Mouse (Mus musculus): Measurements from ENCODE around the gene Tk1. TPM values are rescaled to one million over a fixed set of nuclear protein-coding genes. Genes with fewer than 3 reads are reported as not detected.

Tk1 gene
- polyA plus RNA-seq, 1 experiment from 2014 or later, result 120 TPM

- peaks cover 49% of the 10 kb centered on the region for H3K36me3 ChIP-seq (ENCODE audit: control insufficient read depth, insufficient read depth)
- H3K4me1 ChIP-seq (ENCODE audit: control insufficient read depth, low read depth, low read length), result peaks cover 39% of the 10 kb centered on the region
- H3K27me3 ChIP-seq (ENCODE audit: control insufficient read depth, insufficient read depth, low read depth, low read length), result no peaks in the 10 kb centered on the region
- peak within 1 kb of the TSS; percentile 83 for H3K27ac ChIP-seq (ENCODE audit: low read length)
- H3K4me3 ChIP-seq (ENCODE audit: low read depth, low read length), result peak within 1 kb of the TSS; percentile 84
- ATAC-seq (ENCODE audit: low read depth), result peak; percentile 78
- no peaks in the 10 kb centered on the region for H3K9me3 ChIP-seq (replicated peaks; ENCODE audit: control insufficient read depth, low read length)
- H3K9ac ChIP-seq (ENCODE audit: low read depth, low read length), result peak within 1 kb of the TSS; percentile 92
- peak within 1 kb of the TSS; percentile 92 for H3K4me2 ChIP-seq (ENCODE audit: low read depth, low read length)
- under 1% methylated on average over 75 of the region's 75 CpGs for WGBS (ENCODE audit: insufficient replicate concordance)
These were observed 16.2 kb downstream of the Tk1 start, which contains the start of the genes Gm20708 and Syngr2 for GRCm38 (mm10) chr11:117809407-117810311. Gene Gm20708, plus strand, starts transcription at chr11:117809668. Gene Syngr2, plus strand, starts transcription at chr11:117809668.

DNA sequence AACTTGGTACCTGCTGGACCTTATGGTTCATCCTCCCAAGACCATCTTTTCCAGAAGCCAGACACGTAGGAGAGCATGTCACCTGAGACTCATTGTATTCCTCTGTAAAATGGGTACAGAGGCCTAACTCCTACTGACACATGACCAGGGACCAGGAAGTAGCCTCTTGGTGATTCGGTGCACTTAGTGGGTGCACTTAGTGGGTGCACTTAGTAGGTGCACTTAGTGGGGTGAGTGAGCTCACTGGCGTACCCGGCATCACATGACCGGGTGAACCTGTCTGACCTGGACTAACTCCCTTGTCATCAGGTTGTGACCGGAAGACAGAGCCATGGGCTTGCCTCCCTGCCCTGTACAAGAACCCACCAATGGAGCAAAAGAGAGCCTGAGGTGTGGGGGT, 19.1 kb downstream of the Tk1 start:
- no peaks in the 10 kb centered on the region for H3K9me3 ChIP-seq (replicated peaks; ENCODE audit: control insufficient read depth, low read length)
- no peak overlapping the region for H3K4me2 ChIP-seq (ENCODE audit: low read depth, low read length)
- H3K36me3 ChIP-seq (ENCODE audit: control insufficient read depth, insufficient read depth), result peaks cover 41% of the 10 kb centered on the region
- no peak overlapping the region for H3K4me3 ChIP-seq (ENCODE audit: low read depth, low read length)
- 93% methylated on average over 6 of the region's 6 CpGs for WGBS (ENCODE audit: insufficient replicate concordance)
- H3K27ac ChIP-seq (ENCODE audit: low read length), result no peak overlapping the region
- no peak overlapping the region for H3K9ac ChIP-seq (ENCODE audit: low read depth, low read length)
- peaks cover 39% of the 10 kb centered on the region for H3K4me1 ChIP-seq (ENCODE audit: control insufficient read depth, low read depth, low read length)
- no peaks in the 10 kb centered on the region for H3K27me3 ChIP-seq (ENCODE audit: control insufficient read depth, insufficient read depth, low read depth, low read length)
- no peak for ATAC-seq (ENCODE audit: low read depth)

DNA sequence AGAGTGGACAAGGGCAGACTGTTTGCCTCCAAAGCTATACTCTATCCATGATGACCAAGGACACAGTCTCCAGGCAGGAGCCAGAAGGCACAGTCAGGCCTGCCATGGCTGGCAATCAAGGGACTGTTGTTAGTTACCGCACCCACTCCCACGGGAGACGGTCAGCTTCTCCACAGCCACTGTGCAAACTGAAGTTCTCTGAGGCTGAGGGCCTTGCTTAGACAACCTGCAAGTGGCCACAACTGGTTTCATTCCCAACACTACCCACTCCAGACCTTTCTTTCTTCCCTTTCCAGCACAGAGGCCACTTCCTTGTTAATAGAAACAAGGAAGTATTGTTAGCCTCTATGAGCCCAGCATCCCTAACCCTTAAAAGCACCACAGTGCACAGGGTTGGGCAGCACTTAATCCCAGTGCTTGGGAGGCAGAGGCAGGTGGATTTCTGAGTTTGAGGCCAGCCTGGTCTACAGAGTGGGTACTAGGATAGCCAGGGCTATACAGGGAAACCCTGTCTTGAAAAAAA, 22.7 kb downstream of the Tk1 start:
- no peaks in the 10 kb centered on the region for H3K9me3 ChIP-seq (replicated peaks; ENCODE audit: control insufficient read depth, low read length)
- no peak for ATAC-seq (ENCODE audit: low read depth)
- H3K4me2 ChIP-seq (ENCODE audit: low read depth, low read length), result peak overlapping the region; percentile 71
- H3K4me1 ChIP-seq (ENCODE audit: control insufficient read depth, low read depth, low read length), result peaks cover 42% of the 10 kb centered on the region
- H3K27me3 ChIP-seq (ENCODE audit: control insufficient read depth, insufficient read depth, low read depth, low read length), result no peaks in the 10 kb centered on the region
- peaks cover 43% of the 10 kb centered on the region for H3K36me3 ChIP-seq (ENCODE audit: control insufficient read depth, insufficient read depth)
- H3K4me3 ChIP-seq (ENCODE audit: low read depth, low read length), result peak overlapping the region; percentile 23
- H3K9ac ChIP-seq (ENCODE audit: low read depth, low read length), result peak overlapping the region; percentile 13
- whole genome bisulfite sequencing (ENCODE audit: insufficient replicate concordance), result 90% methylated on average over 3 of the region's 3 CpGs
- H3K27ac ChIP-seq (ENCODE audit: low read length), result 0 out of 2 replicates have a peak overlapping the region, but pooled peaks have one; percentile 23

DNA sequence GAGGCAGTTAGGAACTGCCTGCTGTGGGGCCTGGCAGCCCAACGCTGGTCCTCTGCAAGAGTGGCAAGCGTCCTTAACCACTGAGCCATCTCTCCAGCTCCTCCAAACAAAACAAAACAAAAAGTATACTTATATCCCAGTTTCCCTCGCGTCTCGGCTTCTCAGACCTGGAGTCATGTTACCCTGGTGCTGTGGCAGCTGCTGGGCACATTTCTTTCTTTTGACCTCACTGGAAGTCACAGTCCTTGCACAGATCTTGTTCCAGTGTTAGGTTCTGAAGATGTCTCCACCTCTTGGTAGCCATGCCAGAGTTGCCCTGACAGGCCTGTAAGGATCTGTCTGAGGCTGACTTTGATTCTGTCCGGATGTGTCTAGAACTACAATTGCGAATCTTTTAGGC, 24.2 kb downstream of the Tk1 start:
- no peak for ATAC-seq (ENCODE audit: low read depth)
- Histone ChIP-seq H3K4me3 (ENCODE audit: low read depth, low read length) (peak overlapping the region; percentile 85), H3K27ac (ENCODE audit: low read length) (0 out of 2 replicates have a peak overlapping the region, but pooled peaks have one; percentile 43), H3K27me3 (ENCODE audit: control insufficient read depth, insufficient read depth, low read depth, low read length) (no peaks in the 10 kb centered on the region), H3K36me3 (ENCODE audit: control insufficient read depth, insufficient read depth) (peaks cover 34% of the 10 kb centered on the region), H3K4me1 (ENCODE audit: control insufficient read depth, low read depth, low read length) (peaks cover 47% of the 10 kb centered on the region), H3K4me2 (ENCODE audit: low read depth, low read length) (peak overlapping the region; percentile 71), H3K9me3 (replicated peaks; ENCODE audit: control insufficient read depth, low read length) (no peaks in the 10 kb centered on the region), H3K9ac (ENCODE audit: low read depth, low read length) (peak overlapping the region; percentile 60)
- 84% methylated on average over 7 of the region's 7 CpGs for WGBS (ENCODE audit: insufficient replicate concordance)

DNA sequence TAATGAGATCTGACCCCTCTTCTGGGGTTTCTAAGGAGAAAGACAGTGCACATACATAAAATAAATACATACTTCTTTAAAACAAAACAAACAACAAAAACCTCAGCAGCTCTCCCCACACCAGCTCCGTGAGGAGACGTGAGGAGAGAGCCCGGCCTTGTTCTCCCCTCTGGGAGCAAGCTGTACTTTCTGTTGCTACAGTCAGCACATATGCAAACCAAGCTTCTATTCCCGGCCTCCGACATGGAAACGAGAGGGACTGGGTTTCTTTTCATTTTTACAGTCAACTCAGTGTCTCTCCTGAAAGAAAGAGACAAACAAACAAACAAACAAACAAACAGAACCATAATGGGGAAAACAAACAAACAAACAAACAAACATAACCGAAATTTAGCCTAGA, 25.9 kb downstream of the Tk1 start:
- H3K27ac ChIP-seq (ENCODE audit: low read length), result peak overlapping the region; percentile 98
- WGBS (ENCODE audit: insufficient replicate concordance), result 83% methylated on average over 7 of the region's 7 CpGs
- H3K4me2 ChIP-seq (ENCODE audit: low read depth, low read length), result peak overlapping the region; percentile 71
- H3K9me3 ChIP-seq (replicated peaks; ENCODE audit: control insufficient read depth, low read length), result no peaks in the 10 kb centered on the region
- peak overlapping the region; percentile 85 for H3K4me3 ChIP-seq (ENCODE audit: low read depth, low read length)
- ATAC-seq (ENCODE audit: low read depth), result no peak
- peaks cover 58% of the 10 kb centered on the region for H3K4me1 ChIP-seq (ENCODE audit: control insufficient read depth, low read depth, low read length)
- peaks cover 23% of the 10 kb centered on the region for H3K36me3 ChIP-seq (ENCODE audit: control insufficient read depth, insufficient read depth)
- peak overlapping the region; percentile 92 for H3K9ac ChIP-seq (ENCODE audit: low read depth, low read length)
- no peaks in the 10 kb centered on the region for H3K27me3 ChIP-seq (ENCODE audit: control insufficient read depth, insufficient read depth, low read depth, low read length)

DNA sequence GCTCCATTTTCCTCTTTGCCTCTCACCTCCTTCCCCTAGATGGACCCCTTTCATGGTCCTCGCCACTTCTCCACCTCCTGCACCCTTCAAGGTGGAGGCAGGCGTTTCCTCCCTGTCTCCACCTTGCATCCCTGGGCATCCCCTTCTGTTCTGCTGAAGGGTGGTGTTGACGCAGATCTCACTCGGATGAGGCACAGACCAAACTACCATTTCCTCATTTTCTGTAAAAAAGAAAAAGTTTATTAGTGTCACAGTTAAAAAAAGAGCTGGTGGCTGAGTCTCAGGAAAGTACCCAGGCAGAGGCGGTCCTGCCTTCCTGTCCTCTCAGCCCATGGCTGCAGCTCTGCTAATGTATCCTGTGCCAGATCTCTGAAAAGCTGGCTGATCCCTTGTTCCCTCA, 26.7 kb downstream of the Tk1 start:
- peak overlapping the region; percentile 98 for H3K27ac ChIP-seq (ENCODE audit: low read length)
- H3K4me2 ChIP-seq (ENCODE audit: low read depth, low read length), result peak overlapping the region; percentile 71
- no peak for ATAC-seq (ENCODE audit: low read depth)
- no peaks in the 10 kb centered on the region for H3K27me3 ChIP-seq (ENCODE audit: control insufficient read depth, insufficient read depth, low read depth, low read length)
- peaks cover 23% of the 10 kb centered on the region for H3K36me3 ChIP-seq (ENCODE audit: control insufficient read depth, insufficient read depth)
- H3K4me3 ChIP-seq (ENCODE audit: low read depth, low read length), result peak overlapping the region; percentile 85
- H3K9me3 ChIP-seq (replicated peaks; ENCODE audit: control insufficient read depth, low read length), result no peaks in the 10 kb centered on the region
- H3K9ac ChIP-seq (ENCODE audit: low read depth, low read length), result peak overlapping the region; percentile 92
- H3K4me1 ChIP-seq (ENCODE audit: control insufficient read depth, low read depth, low read length), result peaks cover 63% of the 10 kb centered on the region
- WGBS (ENCODE audit: insufficient replicate concordance), result 41% methylated on average over 5 of the region's 5 CpGs

GRCm38 (mm10) chr11:117798160-117798541, 27.7 kb downstream of the Tk1 start:
- peak; percentile 60 for ATAC-seq (ENCODE audit: low read depth)
- H3K9me3 ChIP-seq (replicated peaks; ENCODE audit: control insufficient read depth, low read length), result no peaks in the 10 kb centered on the region
- peaks cover 65% of the 10 kb centered on the region for H3K4me1 ChIP-seq (ENCODE audit: control insufficient read depth, low read depth, low read length)
- peak overlapping the region; percentile 92 for H3K9ac ChIP-seq (ENCODE audit: low read depth, low read length)
- H3K4me2 ChIP-seq (ENCODE audit: low read depth, low read length), result peak overlapping the region; percentile 71
- peak overlapping the region; percentile 85 for H3K4me3 ChIP-seq (ENCODE audit: low read depth, low read length)
- peak overlapping the region; percentile 98 for H3K27ac ChIP-seq (ENCODE audit: low read length)
- H3K36me3 ChIP-seq (ENCODE audit: control insufficient read depth, insufficient read depth), result peaks cover 16% of the 10 kb centered on the region
- WGBS (ENCODE audit: insufficient replicate concordance), result 5% methylated on average over 2 of the region's 2 CpGs
- no peaks in the 10 kb centered on the region for H3K27me3 ChIP-seq (ENCODE audit: control insufficient read depth, insufficient read depth, low read depth, low read length)

GRCm38 (mm10) chr11:117797511-117798159, 28.3 kb downstream of the Tk1 start, which contains the start of gene 6030468B19Rik:
Gene 6030468B19Rik, plus strand, starts transcription at chr11:117797660.
- ATAC-seq (ENCODE audit: low read depth), result peak; percentile 95
- 17% methylated on average over 9 of the region's 9 CpGs for WGBS (ENCODE audit: insufficient replicate concordance)

More at GRCm38 (mm10) chr11:117797511-117798159, 28.3 kb downstream of the Tk1 start, which contains the start of gene 6030468B19Rik:
- Histone ChIP-seq H3K4me2 (ENCODE audit: low read depth, low read length) (peak within 1 kb of the TSS; percentile 71), H3K4me3 (ENCODE audit: low read depth, low read length) (peak within 1 kb of the TSS; percentile 85), H3K9ac (ENCODE audit: low read depth, low read length) (peak within 1 kb of the TSS; percentile 92), H3K9me3 (replicated peaks; ENCODE audit: control insufficient read depth, low read length) (no peaks in the 10 kb centered on the region), H3K27ac (ENCODE audit: low read length) (peak within 1 kb of the TSS; percentile 98), H3K27me3 (ENCODE audit: control insufficient read depth, insufficient read depth, low read depth, low read length) (no peaks in the 10 kb centered on the region), H3K4me1 (ENCODE audit: control insufficient read depth, low read depth, low read length) (peaks cover 65% of the 10 kb centered on the region), H3K36me3 (ENCODE audit: control insufficient read depth, insufficient read depth) (peaks cover 11% of the 10 kb centered on the region)

Data from liver, embryonic 16.5 days (tissue).